Mouse (Mus musculus) bone marrow macrophage, adult 2 months (primary cell): ENCODE data around the gene Tectb.

Source experiments
- CTCF ChIP-seq: IDR thresholded peaks from 2 replicates; pipeline ENCODE4 v1.5.1; 2012; ENCODE audit warnings: low read depth, mild to moderate bottlenecking, low read length, moderate library complexity
- POLR2A ChIP-seq: IDR thresholded peaks from 2 replicates; pipeline ENCODE4 v1.6.1; 2012; ENCODE audit warnings: mild to moderate bottlenecking, low read depth, low read length, borderline replicate concordance

- no peak for TF ChIP-seq POLR2A
- TF ChIP-seq CTCF = no peak
Measured at GRCm38 (mm10) chr19:55218741-55219221, 38.2 kb downstream of the Tectb start.
